Mouse (Mus musculus): Measurements from ENCODE around the gene Fibcd1.

DNA sequence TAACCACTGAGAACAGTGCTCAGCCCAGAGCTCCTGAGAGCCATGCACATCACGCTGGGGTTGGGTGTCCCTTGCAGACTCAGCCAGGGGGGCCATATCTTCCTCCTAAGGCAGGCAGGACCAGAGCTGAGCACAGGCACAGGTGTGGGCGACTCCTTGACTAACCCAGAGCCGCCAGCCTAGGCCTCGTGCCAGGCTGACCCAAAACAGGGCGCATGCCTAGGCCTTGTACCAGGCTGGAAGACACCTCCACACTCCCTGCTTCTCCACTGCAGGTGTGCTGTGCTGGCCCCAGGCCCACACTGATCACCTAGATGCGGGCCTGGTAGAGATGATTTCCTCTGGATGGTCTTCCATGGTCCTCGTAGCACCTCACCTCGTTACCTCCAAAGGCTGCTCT lies 43.0 kb downstream of the Fibcd1 start:
- no peak for TF ChIP-seq CTCF (IDR thresholded peaks at IDR 0.05; ENCODE audit: borderline replicate concordance, insufficient read depth, low read length)
- no peak for TF ChIP-seq POLR2A (IDR thresholded peaks at IDR 0.05; ENCODE audit: low read depth, low read length)

Measured in embryonic fibroblast, embryonic 13.5 days (primary cell).